Mouse (Mus musculus) cerebellum, adult 2 months (tissue): ENCODE measurements around the gene Rtl4.

ENCODE experiments used
- CTCF ChIP-seq: fragments of 200-500 bp; IDR thresholded peaks from 2 replicates; pipeline ENCODE4 v1.5.1; 2011; ENCODE audit warnings: low read depth, mild to moderate bottlenecking, control low read depth, low read length, moderate library complexity, borderline replicate concordance; ENCODE audit not compliant: insufficient read depth
- POLR2A ChIP-seq: fragments of 200-500 bp; IDR thresholded peaks from 2 replicates; pipeline ENCODE4 v1.6.1; 2011; ENCODE audit warnings: low read length, control low read depth, borderline replicate concordance; ENCODE audit not compliant: insufficient read depth

- TF ChIP-seq CTCF = no peak
- TF ChIP-seq POLR2A = no peak
Observed at GRCm38 (mm10) chrX:144986980-144987379, 298.3 kb downstream of the Rtl4 start.
